Mouse (Mus musculus): ENCODE measurements around the gene Pole4.

Pole4 gene

GRCm38 (mm10) chr6:82736626-82737600 is 31.7 kb upstream of the Pole4 start:
- Histone ChIP-seq H3K36me3 (ENCODE audit: control insufficient read depth, insufficient read depth, low read length, poor library complexity, severe bottlenecking) (no peaks in the 10 kb centered on the region), H3K27me3 (ENCODE audit: control insufficient read depth, insufficient read depth, low read length, poor library complexity, severe bottlenecking) (no peaks in the 10 kb centered on the region)
- no peak for DNase-seq (ENCODE audit: low read depth, low spot score)

DNA sequence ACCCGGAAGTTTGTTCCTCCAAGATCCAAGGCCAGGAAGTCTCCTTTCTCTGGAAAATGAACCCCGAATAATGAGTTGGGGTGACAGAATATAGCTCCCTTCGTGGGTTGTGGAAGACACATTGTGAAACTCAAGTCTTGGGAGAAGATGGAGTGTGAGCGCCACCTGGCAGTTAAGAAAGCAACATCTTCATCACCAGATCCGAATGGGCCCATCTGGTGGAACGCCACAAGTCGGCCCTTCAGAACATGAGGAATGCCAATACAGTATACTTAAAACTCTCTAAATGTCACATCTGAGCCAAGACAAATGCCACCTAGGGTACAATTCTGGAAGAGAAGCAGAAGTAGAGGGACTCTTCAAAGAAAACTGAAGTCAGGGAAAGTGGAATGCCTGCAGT is 30.2 kb upstream of the Pole4 start:
- no peaks in the 10 kb centered on the region for H3K27me3 ChIP-seq (ENCODE audit: control insufficient read depth, insufficient read depth, low read length, poor library complexity, severe bottlenecking)
- H3K36me3 ChIP-seq (ENCODE audit: control insufficient read depth, insufficient read depth, low read length, poor library complexity, severe bottlenecking), result no peaks in the 10 kb centered on the region
- no peak for DNase-seq (ENCODE audit: low read depth, low spot score)

DNA sequence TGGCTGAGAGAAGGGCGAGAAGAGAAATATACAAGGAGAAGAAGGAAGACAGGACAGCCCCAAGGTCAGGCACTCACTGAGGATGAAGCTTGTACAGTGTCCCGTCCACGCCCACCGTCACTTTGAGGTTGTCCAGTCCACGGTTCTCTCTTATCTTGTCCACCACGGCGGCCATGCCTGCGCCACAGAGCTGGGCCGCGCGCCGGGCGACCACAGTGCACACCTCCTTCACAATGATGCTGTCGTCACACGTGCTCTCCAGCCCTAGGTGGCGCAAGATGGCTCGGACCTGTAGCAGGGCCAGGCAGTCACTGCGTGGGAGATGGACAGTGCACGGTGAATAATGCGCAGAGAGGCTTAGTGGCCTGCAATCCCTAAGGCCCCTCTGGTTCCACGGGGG is 23.5 kb upstream of the Pole4 start:
- no peak for DNase-seq (ENCODE audit: low read depth, low spot score)
- Histone ChIP-seq H3K27me3 (ENCODE audit: control insufficient read depth, insufficient read depth, low read length, poor library complexity, severe bottlenecking) (no peaks in the 10 kb centered on the region), H3K36me3 (ENCODE audit: control insufficient read depth, insufficient read depth, low read length, poor library complexity, severe bottlenecking) (no peaks in the 10 kb centered on the region)

- no peaks in the 10 kb centered on the region for H3K27me3 ChIP-seq (ENCODE audit: control insufficient read depth, insufficient read depth, low read length, poor library complexity, severe bottlenecking)
- H3K36me3 ChIP-seq (ENCODE audit: control insufficient read depth, insufficient read depth, low read length, poor library complexity, severe bottlenecking), result no peaks in the 10 kb centered on the region
- DNase-seq (ENCODE audit: low read depth, low spot score), result no peak
Observed at GRCm38 (mm10) chr6:82727206-82727605, 22.0 kb upstream of the Pole4 start.

DNA sequence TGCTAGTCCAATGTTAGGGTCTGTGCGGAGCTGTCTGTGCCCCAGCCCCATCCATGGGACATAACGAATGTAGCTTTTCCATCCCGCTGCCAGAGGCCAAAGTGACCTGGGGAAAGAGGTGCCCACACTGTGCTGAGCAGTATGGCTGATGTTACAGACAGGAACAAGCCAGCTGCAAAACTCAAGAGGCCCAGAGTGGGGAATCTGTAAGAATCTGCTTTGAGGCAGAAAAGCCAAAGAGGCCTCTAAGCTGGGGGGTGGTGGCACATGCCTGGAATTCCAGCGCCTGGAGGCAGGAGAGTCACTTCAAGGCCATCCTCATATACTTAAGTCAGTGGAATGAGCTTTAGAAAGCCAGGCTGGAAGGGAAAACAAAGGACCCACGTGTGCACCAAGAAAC is 18.2 kb upstream of the Pole4 start:
- DNase-seq (ENCODE audit: low read depth, low spot score), result no peak
- Histone ChIP-seq H3K27me3 (ENCODE audit: control insufficient read depth, insufficient read depth, low read length, poor library complexity, severe bottlenecking) (no peaks in the 10 kb centered on the region), H3K36me3 (ENCODE audit: control insufficient read depth, insufficient read depth, low read length, poor library complexity, severe bottlenecking) (no peaks in the 10 kb centered on the region)

GRCm38 (mm10) chr6:82716126-82716525 is 11.0 kb upstream of the Pole4 start:
- Histone ChIP-seq H3K36me3 (ENCODE audit: control insufficient read depth, insufficient read depth, low read length, poor library complexity, severe bottlenecking) (no peaks in the 10 kb centered on the region), H3K27me3 (ENCODE audit: control insufficient read depth, insufficient read depth, low read length, poor library complexity, severe bottlenecking) (no peaks in the 10 kb centered on the region)
- no peak for DNase-seq (ENCODE audit: low read depth, low spot score)

DNA sequence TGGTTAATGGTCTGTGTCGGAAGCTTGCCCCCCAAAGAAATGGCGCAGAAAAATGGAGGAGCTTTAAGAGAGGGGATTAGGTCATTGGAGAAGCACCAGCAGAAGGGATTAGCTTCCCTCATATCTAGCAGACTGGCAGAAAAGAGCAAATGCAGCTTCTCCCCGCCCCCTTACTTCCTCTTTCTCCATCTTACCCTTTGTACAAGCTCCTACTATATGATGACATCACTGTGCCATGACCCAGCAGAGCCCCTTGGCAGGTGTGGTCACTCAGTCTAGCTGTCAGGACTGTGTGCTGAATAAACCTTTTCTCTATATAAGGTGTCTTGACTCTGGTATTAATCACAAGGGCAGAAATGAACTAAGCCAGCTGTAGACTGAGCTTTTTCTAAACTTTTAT is 10.5 kb upstream of the Pole4 start:
- Histone ChIP-seq H3K27me3 (ENCODE audit: control insufficient read depth, insufficient read depth, low read length, poor library complexity, severe bottlenecking) (no peaks in the 10 kb centered on the region), H3K36me3 (ENCODE audit: control insufficient read depth, insufficient read depth, low read length, poor library complexity, severe bottlenecking) (no peaks in the 10 kb centered on the region)
- DNase-seq (ENCODE audit: low read depth, low spot score), result peak; percentile 20

DNA sequence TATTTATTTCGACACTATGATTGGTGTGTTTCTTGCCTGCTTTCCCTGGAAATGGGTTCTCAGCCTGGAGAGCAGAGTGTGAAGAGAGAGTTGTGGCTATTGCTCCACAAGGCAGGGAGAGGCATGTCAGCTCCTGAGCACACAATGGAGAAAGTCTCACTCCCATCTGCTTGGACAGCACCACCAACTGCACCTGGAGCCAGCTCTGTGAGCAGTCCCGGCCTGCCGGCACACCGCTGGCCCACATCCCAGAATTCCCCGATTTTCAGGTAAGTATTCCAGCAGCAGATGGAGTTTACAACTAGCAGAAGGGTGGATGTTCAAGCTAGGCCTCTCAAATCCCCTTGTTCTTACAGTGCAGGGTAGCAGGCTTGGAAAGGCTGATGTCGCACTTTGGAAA is 10.1 kb upstream of the Pole4 start:
- H3K27me3 ChIP-seq (ENCODE audit: control insufficient read depth, insufficient read depth, low read length, poor library complexity, severe bottlenecking), result no peaks in the 10 kb centered on the region
- H3K36me3 ChIP-seq (ENCODE audit: control insufficient read depth, insufficient read depth, low read length, poor library complexity, severe bottlenecking), result no peaks in the 10 kb centered on the region
- no peak for DNase-seq (ENCODE audit: low read depth, low spot score)

DNA sequence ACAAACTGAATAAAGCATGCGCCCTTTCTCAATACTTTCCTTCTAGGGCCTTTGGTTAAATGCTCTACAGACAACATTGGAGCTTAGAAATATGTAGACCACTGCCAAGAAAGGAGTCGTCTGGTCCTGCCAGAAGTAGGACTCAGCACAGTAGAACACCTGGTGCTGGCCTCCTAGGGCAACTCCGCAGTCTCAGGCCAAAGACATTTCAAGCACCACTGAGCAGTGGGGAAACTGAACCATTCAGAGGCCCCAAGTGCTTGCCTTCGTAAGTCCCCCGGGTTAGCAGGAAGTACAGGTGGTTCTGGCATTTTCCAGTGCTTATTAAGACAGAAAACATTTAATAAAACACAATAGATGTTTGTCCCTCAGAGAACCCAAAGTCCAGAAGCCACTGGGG is 9.7 kb upstream of the Pole4 start:
- DNase-seq (ENCODE audit: low read depth, low spot score), result peak; percentile 7
- Histone ChIP-seq H3K36me3 (ENCODE audit: control insufficient read depth, insufficient read depth, low read length, poor library complexity, severe bottlenecking) (no peaks in the 10 kb centered on the region), H3K27me3 (ENCODE audit: control insufficient read depth, insufficient read depth, low read length, poor library complexity, severe bottlenecking) (no peaks in the 10 kb centered on the region)

DNA sequence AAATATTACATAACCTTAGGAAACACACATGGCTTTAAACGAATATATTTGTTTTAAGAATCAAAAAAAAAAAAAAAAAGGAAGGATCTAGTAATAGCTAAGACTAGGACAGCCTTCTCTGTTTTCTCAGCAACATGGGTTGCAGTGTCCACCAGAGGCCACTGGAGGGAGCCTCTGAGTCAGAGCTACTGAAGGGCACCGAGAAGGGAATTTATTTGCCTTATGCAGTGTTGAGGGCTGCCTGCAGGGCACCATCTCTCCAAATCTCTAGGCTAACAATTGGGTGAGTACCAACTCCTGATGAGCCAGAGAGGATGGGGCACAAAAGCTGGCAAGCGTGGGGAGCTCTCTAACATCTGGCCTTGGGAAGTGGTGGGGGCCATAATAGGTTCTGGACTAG is 9.1 kb upstream of the Pole4 start:
- peak; percentile 82 for DNase-seq (ENCODE audit: low read depth, low spot score)
- Histone ChIP-seq H3K27me3 (ENCODE audit: control insufficient read depth, insufficient read depth, low read length, poor library complexity, severe bottlenecking) (no peaks in the 10 kb centered on the region), H3K36me3 (ENCODE audit: control insufficient read depth, insufficient read depth, low read length, poor library complexity, severe bottlenecking) (no peaks in the 10 kb centered on the region)

GRCm38 (mm10) chr6:82707742-82708141 is 2.6 kb upstream of the Pole4 start:
- no peak for DNase-seq (ENCODE audit: low read depth, low spot score)
- Histone ChIP-seq H3K27me3 (ENCODE audit: control insufficient read depth, insufficient read depth, low read length, poor library complexity, severe bottlenecking) (no peaks in the 10 kb centered on the region), H3K36me3 (ENCODE audit: control insufficient read depth, insufficient read depth, low read length, poor library complexity, severe bottlenecking) (no peaks in the 10 kb centered on the region)

DNA sequence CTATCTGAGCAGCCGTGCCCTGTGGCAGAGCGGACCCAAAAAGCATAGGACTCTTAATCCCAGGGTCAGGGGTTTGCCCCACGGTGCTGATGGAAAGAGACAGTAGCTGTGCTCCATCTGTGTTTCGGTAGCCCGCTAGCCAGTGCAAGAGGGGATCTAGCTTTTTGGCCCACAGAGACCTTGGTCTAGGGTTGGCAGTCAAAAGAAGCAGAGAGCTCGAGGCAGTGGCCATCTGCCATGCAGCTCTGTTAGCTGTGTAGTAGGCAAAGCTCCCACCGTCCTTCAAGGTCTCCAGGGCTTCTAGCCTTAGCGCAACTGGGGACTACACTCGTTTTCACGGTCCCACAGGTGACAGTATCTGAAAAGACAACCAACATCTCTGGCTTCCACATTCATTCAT is 2.1 kb upstream of the Pole4 start:
- DNase-seq (ENCODE audit: low read depth, low spot score), result no peak
- Histone ChIP-seq H3K36me3 (ENCODE audit: control insufficient read depth, insufficient read depth, low read length, poor library complexity, severe bottlenecking) (no peaks in the 10 kb centered on the region), H3K27me3 (ENCODE audit: control insufficient read depth, insufficient read depth, low read length, poor library complexity, severe bottlenecking) (no peaks in the 10 kb centered on the region)

GRCm38 (mm10) chr6:82703710-82704109 is 1.5 kb downstream of the Pole4 start:
- Histone ChIP-seq H3K27me3 (ENCODE audit: control insufficient read depth, insufficient read depth, low read length, poor library complexity, severe bottlenecking) (no peaks in the 10 kb centered on the region), H3K36me3 (ENCODE audit: control insufficient read depth, insufficient read depth, low read length, poor library complexity, severe bottlenecking) (no peaks in the 10 kb centered on the region)
- DNase-seq (ENCODE audit: low read depth, low spot score), result no peak

DNA sequence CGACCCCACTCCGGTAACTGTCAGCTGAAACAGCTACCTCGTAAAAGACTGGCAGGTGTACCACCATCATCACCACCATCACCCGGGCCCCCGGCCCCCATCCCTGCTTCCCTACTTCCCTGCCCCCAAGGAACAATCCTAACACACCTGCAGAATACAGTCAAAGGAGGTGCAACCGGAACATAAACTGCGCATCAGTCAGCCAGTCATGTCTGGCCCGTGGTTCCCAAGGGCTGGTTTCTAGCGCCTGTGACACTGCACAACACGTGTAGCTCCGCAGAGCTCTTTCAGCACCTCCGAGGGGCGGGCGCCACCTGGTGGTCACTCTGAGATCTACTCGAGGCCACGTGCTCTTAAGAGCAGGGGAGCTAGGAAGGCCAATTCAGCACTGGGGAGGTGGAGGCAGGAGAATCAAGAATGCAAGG is 2.6 kb downstream of the Pole4 start:
- Histone ChIP-seq H3K27me3 (ENCODE audit: control insufficient read depth, insufficient read depth, low read length, poor library complexity, severe bottlenecking) (no peaks in the 10 kb centered on the region), H3K36me3 (ENCODE audit: control insufficient read depth, insufficient read depth, low read length, poor library complexity, severe bottlenecking) (no peaks in the 10 kb centered on the region)
- DNase-seq (ENCODE audit: low read depth, low spot score), result peak; percentile 89

DNA sequence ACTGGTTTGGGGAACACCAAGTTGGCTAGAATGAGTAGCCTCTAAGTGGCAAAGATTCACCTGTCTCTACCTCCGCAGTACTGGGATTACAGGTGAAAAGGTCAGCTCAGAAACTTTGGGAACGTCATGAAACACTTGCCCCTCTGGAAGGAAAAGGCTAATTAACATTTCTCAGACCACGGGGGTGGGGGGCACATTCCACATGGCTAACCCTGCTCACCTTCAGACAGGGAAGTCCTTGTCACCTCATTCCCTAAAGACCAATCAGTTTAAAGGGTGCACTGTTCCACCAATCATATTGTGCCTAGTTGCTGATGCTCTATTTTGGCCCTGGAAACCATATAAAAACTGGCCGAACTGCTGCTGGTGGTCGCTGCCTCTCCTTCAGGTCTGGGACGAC is 3.9 kb downstream of the Pole4 start:
- no peaks in the 10 kb centered on the region for H3K36me3 ChIP-seq (ENCODE audit: control insufficient read depth, insufficient read depth, low read length, poor library complexity, severe bottlenecking)
- no peaks in the 10 kb centered on the region for H3K27me3 ChIP-seq (ENCODE audit: control insufficient read depth, insufficient read depth, low read length, poor library complexity, severe bottlenecking)
- DNase-seq (ENCODE audit: low read depth, low spot score), result no peak

DNA sequence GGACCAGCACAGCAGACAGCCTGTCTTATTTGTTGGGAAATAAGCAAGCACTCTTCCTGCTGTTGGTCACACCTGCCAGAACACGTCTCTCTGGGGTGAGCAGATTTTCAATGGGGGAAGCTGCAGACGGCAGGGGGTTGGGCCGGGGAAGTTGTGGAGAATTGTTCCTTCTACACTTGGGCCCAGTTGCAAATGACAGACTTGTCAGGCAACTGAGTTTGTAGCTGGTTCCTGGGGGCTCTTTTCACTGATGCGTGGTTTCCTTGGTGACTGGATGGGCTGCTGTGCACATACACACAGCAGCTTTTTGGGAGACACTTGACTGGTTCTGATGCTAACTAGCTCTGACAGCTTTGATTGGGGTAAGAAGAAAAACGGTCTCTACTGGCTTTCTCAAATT is 5.3 kb downstream of the Pole4 start:
- Histone ChIP-seq H3K36me3 (ENCODE audit: control insufficient read depth, insufficient read depth, low read length, poor library complexity, severe bottlenecking) (no peaks in the 10 kb centered on the region), H3K27me3 (ENCODE audit: control insufficient read depth, insufficient read depth, low read length, poor library complexity, severe bottlenecking) (no peaks in the 10 kb centered on the region)
- DNase-seq (ENCODE audit: low read depth, low spot score), result no peak

Measured in splenic B cell, adult 2 months (primary cell).